In genomic region chr9:77754728-77755402, GRCm38 (mm10) we compare ENCODE assay signal across 8 mouse cellular contexts. TPM values are rescaled to one million over a fixed set of nuclear protein-coding genes. Genes with fewer than 3 reads are reported as not detected.
DNase-seq lines count a peak whose midpoint lies in the region; ATAC-seq and TF ChIP-seq lines count a peak whose summit lies in the region.

No protein-coding gene starts in this region.

- H3K4me2 ChIP-seq in embryonic facial prominence, embryonic 15.5 days (replicated peaks), result peak overlapping the region; percentile 88
- peak overlapping the region; percentile 94 for H3K4me2 ChIP-seq in heart, embryonic 14.5 days (ENCODE audit: low read length)

- TF ChIP-seq POLR2A in bone marrow, adult 2 months (IDR thresholded peaks at IDR 0.05; ENCODE audit: borderline replicate concordance, control insufficient read depth, low read depth, low read length), result 0 out of 2 replicates have a peak, but pooled peaks have one; percentile 30

- WGBS in bone marrow, adult 2 months, result under 1% methylated on average over 56 of the region's 57 CpGs
- under 1% methylated on average over 46 of the region's 57 CpGs for WGBS in embryonic facial prominence, embryonic 15.5 days
- under 1% methylated on average over 56 of the region's 57 CpGs for WGBS in heart, embryonic 14.5 days

- no peaks in the 10 kb centered on the region for H3K9me3 ChIP-seq in embryonic facial prominence, embryonic 15.5 days (replicated peaks)
- no peaks in the 10 kb centered on the region for H3K9me3 ChIP-seq in heart, embryonic 14.5 days (ENCODE audit: control insufficient read depth, low read length)

- no peaks in the 10 kb centered on the region for H3K27me3 ChIP-seq in embryonic facial prominence, embryonic 15.5 days
- no peaks in the 10 kb centered on the region for H3K27me3 ChIP-seq in heart, embryonic 14.5 days (ENCODE audit: control insufficient read depth, insufficient read depth, low read length)

- H3K9ac ChIP-seq in embryonic facial prominence, embryonic 15.5 days, result peak overlapping the region; percentile 75
- peak overlapping the region; percentile 84 for H3K9ac ChIP-seq in heart, embryonic 14.5 days (ENCODE audit: low read length)

- peak; percentile 18; the same call in 1 of the 2 replicates for TF ChIP-seq CTCF in bone marrow, adult 2 months (IDR thresholded peaks at IDR 0.05; ENCODE audit: control insufficient read depth, insufficient read depth, low read length)

- H3K4me3 ChIP-seq in bone marrow, adult 2 months (replicated peaks; ENCODE audit: control insufficient read depth, low read depth, low read length), result peak overlapping the region; percentile 92
- peak overlapping the region; percentile 88 for H3K4me3 ChIP-seq in embryonic facial prominence, embryonic 15.5 days (replicated peaks)
- peak overlapping the region; percentile 64 to 83 for H3K4me3 ChIP-seq in heart, embryonic 14.5 days (ENCODE audit: control insufficient read depth in 1 of 2, insufficient read depth in 1 of 2, low read depth in 1 of 2, low read length in 2 of 2)

- no peaks in the 10 kb centered on the region; the same call in 1 of the 2 replicates for H3K36me3 ChIP-seq in embryonic facial prominence, embryonic 15.5 days
- no peaks in the 10 kb centered on the region for H3K36me3 ChIP-seq in heart, embryonic 14.5 days (ENCODE audit: control insufficient read depth, insufficient read depth, low read length)

- DNase-seq in kidney, adult 11 months, result peak; percentile 62
- no peak for DNase-seq in kidney, adult 18-20 months
- peak; percentile 76 to 89 for DNase-seq in kidney, postnatal 4 days
- DNase-seq in lung, postnatal 25 days (ENCODE audit: low spot score), result peak; percentile 67
- DNase-seq in retina, postnatal 7 days (ENCODE audit: low read depth, low spot score), result peak; percentile 41

- H3K4me1 ChIP-seq in bone marrow, adult 2 months (ENCODE audit: control insufficient read depth, insufficient read depth, low read length), result no peaks in the 10 kb centered on the region; the same call in 1 of the 2 replicates
- H3K4me1 ChIP-seq in embryonic facial prominence, embryonic 15.5 days, result peaks cover 28% of the 10 kb centered on the region
- H3K4me1 ChIP-seq in heart, embryonic 14.5 days (ENCODE audit: control insufficient read depth in 2 of 2, insufficient read depth in 2 of 2, low read length in 2 of 2), result peaks cover 2 to 21% of the 10 kb centered on the region in 2 experiments; a peak in 3 of 4 replicates

- peak overlapping the region; percentile 76 for H3K27ac ChIP-seq in bone marrow, adult 2 months (ENCODE audit: control insufficient read depth, insufficient read depth, low read depth, low read length, poor library complexity)
- H3K27ac ChIP-seq in embryonic facial prominence, embryonic 15.5 days (replicated peaks), result peak overlapping the region; percentile 73
- H3K27ac ChIP-seq in heart, embryonic 14.5 days (replicated peaks in 1 of 2; ENCODE audit: control insufficient read depth in 1 of 2, insufficient read depth in 1 of 2, low read depth in 2 of 2, low read length in 2 of 2), result peak overlapping the region; percentile 34 to 85

- peak; percentile 64 for ATAC-seq in embryonic facial prominence, embryonic 15.5 days (ENCODE audit: insufficient number of reproducible peaks, low FRiP score, low TSS enrichment, low read depth)
- ATAC-seq in heart, embryonic 14.5 days (ENCODE audit: insufficient number of reproducible peaks, insufficient read depth, low FRiP score, low read depth), result peak; percentile 79

RNA-seq across cellular contexts. Expression of gene Gclc, which starts 0.5 kb away (rescaled TPM):
- polyA plus RNA-seq in bone marrow, adult 2 months (2011; ENCODE audit: insufficient read depth, insufficient read length, low replicate concordance, missing spikeins), result 39.7 and 42.6 TPM in 2 replicates
- polyA plus RNA-seq in embryonic facial prominence, embryonic 15.5 days (2015; fragmentation: Nextera tagmentation; extraction: Ambion mirVana), result 16.3 and 17.1 TPM in 2 replicates
- polyA plus RNA-seq in heart, embryonic 14.5 days (2014; fragmentation: Nextera tagmentation; extraction: Ambion mirVana), result 8.2 and 9.8 TPM in 2 replicates
